Mouse (Mus musculus) neural tube, embryonic 12.5 days (tissue): ENCODE measurements around the gene Spdye4a. TPM values are rescaled to one million over a fixed set of nuclear protein-coding genes. Genes with fewer than 3 reads are reported as not detected.

Experiments
- ATAC-seq: fragments of 200-750 bp; cut with Nextera tagmentation; 2 replicates; pipeline ENCODE4 v1.8.0; 2017; ENCODE audit warnings: low read depth, mild to moderate bottlenecking, moderate TSS enrichment, moderate library complexity; ENCODE audit not compliant: low FRiP score
- H3K27ac ChIP-seq: fragments of 300-500 bp; sonication (generic); 2 replicates; pipeline ENCODE4 v1.5.1; 2016
- H3K27me3 ChIP-seq: fragments of 300-500 bp; sonication (generic); replicated peaks from 2 replicates; pipeline ENCODE4 v1.6.1; 2016; ENCODE audit warnings: mild to moderate bottlenecking
- H3K36me3 ChIP-seq: fragments of 300-500 bp; sonication (generic); 2 replicates; pipeline ENCODE4 v1.6.1; 2016; ENCODE audit warnings: mild to moderate bottlenecking
- H3K4me1 ChIP-seq: fragments of 300-500 bp; sonication (generic); 2 replicates; pipeline ENCODE4 v1.6.1; 2016
- H3K4me2 ChIP-seq: fragments of 300-500 bp; sonication (generic); replicated peaks from 2 replicates; pipeline ENCODE4 v1.6.1; 2016; ENCODE audit warnings: mild to moderate bottlenecking
- H3K4me3 ChIP-seq: fragments of 300-500 bp; sonication (generic); 2 replicates; pipeline ENCODE4 v1.5.1; 2016
- H3K9ac ChIP-seq: fragments of 300-500 bp; sonication (generic); 2 replicates; pipeline ENCODE4 v1.6.1; 2016; ENCODE audit warnings: mild to moderate bottlenecking
- H3K9me3 ChIP-seq: fragments of 300-500 bp; sonication (generic); 2 replicates; pipeline ENCODE4 v1.6.1; 2016; ENCODE audit warnings: mild to moderate bottlenecking
- WGBS: fragments of 180-500 bp; shearing (Covaris S2); methylation state at CpG from one replicate; pipeline ENCODE4 v1.1.7; 2016; 5-methylcytosine and 5-hydroxymethylcytosine counted together
- polyA plus RNA-seq: library from polyadenylated mRNA; unstranded; fragments of >200 nt; fragmentation: Nextera tagmentation; extraction: Ambion mirVana; gene quantifications from 2 replicates; pipeline ENCODE4 v1.2.1, GENCODE M21; 2016

Gene Spdye4a
- polyA plus RNA-seq, 1 experiment from 2014 or later: not detected

- Histone ChIP-seq H3K27ac (no peak overlapping the region), H3K27me3 (peaks cover 76% of the 10 kb centered on the region), H3K9me3 (no peaks in the 10 kb centered on the region), H3K4me1 (peaks cover 18% of the 10 kb centered on the region), H3K9ac (no peak overlapping the region), H3K4me3 (no peak overlapping the region), H3K4me2 (no peak overlapping the region), H3K36me3 (peaks cover 86% of the 10 kb centered on the region)
- no peak for ATAC-seq
- 75% methylated on average over 5 of the region's 5 CpGs for WGBS
Measured at GRCm38 (mm10) chr5:143255802-143256201, 29.1 kb upstream of the Spdye4a start.

DNA sequence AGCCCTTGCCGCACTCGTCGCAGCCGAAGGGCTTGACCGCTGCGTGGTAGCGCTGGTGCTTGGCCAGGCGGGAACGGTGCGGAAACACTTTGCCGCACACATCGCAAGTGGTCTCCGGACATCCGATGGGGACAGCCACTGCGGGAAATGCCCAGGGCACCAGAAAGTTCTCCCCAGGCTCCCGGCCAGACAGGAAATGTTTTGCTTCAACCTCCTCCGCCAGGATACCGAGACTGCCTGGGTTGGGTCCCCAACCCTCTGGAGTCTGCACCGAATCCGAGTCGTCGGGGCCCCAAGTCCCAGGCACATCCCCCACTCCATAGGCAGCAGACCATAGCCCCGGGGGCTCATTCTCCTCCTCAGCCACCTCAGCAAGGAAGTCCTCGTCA is 28.4 kb upstream of the Spdye4a start:
- 12% methylated on average over 24 of the region's 24 CpGs for WGBS
- peaks cover 76% of the 10 kb centered on the region for H3K27me3 ChIP-seq
- no peaks in the 10 kb centered on the region for H3K9me3 ChIP-seq
- no peak for ATAC-seq
- peaks cover 80% of the 10 kb centered on the region for H3K36me3 ChIP-seq
- peaks cover 18% of the 10 kb centered on the region for H3K4me1 ChIP-seq
- H3K4me2 ChIP-seq: peak overlapping the region; percentile 64
- no peak overlapping the region for H3K9ac ChIP-seq
- H3K4me3 ChIP-seq: 0 out of 2 replicates have a peak overlapping the region, but pooled peaks have one; percentile 31
- no peak overlapping the region for H3K27ac ChIP-seq

DNA sequence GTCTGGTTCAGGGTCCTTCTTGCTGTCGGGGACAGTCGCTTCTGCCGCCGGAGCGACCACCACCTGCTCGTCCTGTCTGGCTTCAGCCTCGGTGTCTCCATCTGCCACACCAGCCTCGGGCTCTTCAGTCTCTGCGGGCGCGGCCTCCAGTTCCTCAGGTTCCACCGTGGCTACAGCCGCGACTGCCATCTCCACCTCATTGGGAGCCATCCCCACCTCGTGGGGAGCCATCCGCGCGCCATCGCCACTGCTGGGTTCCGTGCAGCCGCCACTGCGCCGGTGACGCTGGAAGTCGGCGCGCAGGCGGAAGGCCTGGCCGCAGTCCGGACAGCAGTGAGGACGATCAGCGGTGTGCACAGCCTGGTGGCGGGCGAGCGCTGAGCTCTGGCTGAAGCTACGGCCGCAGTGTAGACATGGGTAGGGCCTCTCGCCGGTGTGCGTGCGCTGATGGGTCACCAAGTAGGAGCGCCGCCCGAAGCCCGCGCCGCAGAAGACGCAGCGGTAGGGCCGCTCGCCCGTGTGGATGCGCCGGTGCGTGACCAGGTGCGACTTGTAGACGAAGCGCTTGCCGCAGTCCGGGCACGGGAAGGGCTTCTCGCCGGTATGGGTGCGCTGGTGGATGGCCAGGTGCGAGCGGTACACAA is 27.9 kb upstream of the Spdye4a start:
- no peak for ATAC-seq
- H3K4me1 ChIP-seq: peaks cover 18% of the 10 kb centered on the region
- H3K27me3 ChIP-seq: peaks cover 76% of the 10 kb centered on the region
- H3K27ac ChIP-seq: no peak overlapping the region
- 0 out of 2 replicates have a peak overlapping the region, but pooled peaks have one; percentile 21 for H3K9ac ChIP-seq
- 6% methylated on average over 66 of the region's 66 CpGs for WGBS
- peaks cover 78% of the 10 kb centered on the region for H3K36me3 ChIP-seq
- H3K4me3 ChIP-seq: peak overlapping the region; percentile 31; the same call in 1 of the 2 replicates
- H3K9me3 ChIP-seq: no peaks in the 10 kb centered on the region
- H3K4me2 ChIP-seq: peak overlapping the region; percentile 64

GRCm38 (mm10) chr5:143253881-143254486 is 27.3 kb upstream of the Spdye4a start:
- ATAC-seq: no peak
- peak overlapping the region; percentile 31 for H3K4me3 ChIP-seq
- 4% methylated on average over 81 of the region's 81 CpGs for WGBS
- H3K27me3 ChIP-seq: peaks cover 76% of the 10 kb centered on the region
- H3K4me2 ChIP-seq: peak overlapping the region; percentile 64
- H3K4me1 ChIP-seq: peaks cover 18% of the 10 kb centered on the region
- H3K9ac ChIP-seq: 0 out of 2 replicates have a peak overlapping the region, but pooled peaks have one; percentile 17
- peaks cover 77% of the 10 kb centered on the region for H3K36me3 ChIP-seq
- H3K9me3 ChIP-seq: no peaks in the 10 kb centered on the region
- H3K27ac ChIP-seq: no peak overlapping the region

DNA sequence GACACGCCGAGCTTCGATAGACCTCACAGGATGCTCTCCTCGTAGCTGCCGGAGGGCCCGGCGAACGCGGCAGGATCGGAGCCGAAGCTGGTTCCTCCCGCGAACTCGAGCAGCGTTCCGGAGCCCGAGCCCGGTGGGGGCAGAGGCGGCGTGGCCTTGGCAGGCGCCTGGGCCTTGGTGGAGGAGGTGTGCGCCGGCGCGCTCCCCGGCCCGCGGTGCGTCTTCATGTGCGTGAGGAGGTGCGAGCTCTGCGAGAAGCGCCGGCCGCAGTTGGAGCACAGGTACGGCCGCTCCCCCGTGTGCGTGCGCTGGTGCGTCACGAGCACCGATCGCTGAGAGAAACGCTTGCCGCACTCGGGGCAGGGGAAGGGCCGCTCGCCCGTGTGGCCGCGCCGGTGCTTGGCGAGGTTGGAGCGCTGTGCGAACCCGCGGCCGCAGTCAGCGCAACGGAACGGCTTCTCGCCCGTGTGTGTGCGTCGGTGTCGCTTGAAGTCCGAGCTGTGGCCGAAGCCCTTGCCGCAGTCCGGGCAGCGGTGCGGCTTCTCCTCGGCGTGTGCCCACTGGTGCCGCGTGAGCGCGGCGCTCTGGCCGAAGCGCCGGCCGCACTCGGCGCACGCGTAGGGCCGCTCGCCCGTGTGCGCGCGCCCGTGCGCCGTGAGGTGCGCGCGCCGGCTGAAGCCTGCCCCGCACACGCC is 26.6 kb upstream of the Spdye4a start:
- peak overlapping the region; percentile 64 for H3K4me2 ChIP-seq
- 0 out of 2 replicates have a peak overlapping the region, but pooled peaks have one; percentile 17 for H3K9ac ChIP-seq
- H3K4me1 ChIP-seq: peaks cover 18% of the 10 kb centered on the region
- no peak for ATAC-seq
- H3K27ac ChIP-seq: no peak overlapping the region
- WGBS: 2% methylated on average over 103 of the region's 103 CpGs
- no peaks in the 10 kb centered on the region for H3K9me3 ChIP-seq
- peaks cover 72% of the 10 kb centered on the region for H3K27me3 ChIP-seq
- peaks cover 70% of the 10 kb centered on the region for H3K36me3 ChIP-seq
- H3K4me3 ChIP-seq: peak overlapping the region; percentile 31

DNA sequence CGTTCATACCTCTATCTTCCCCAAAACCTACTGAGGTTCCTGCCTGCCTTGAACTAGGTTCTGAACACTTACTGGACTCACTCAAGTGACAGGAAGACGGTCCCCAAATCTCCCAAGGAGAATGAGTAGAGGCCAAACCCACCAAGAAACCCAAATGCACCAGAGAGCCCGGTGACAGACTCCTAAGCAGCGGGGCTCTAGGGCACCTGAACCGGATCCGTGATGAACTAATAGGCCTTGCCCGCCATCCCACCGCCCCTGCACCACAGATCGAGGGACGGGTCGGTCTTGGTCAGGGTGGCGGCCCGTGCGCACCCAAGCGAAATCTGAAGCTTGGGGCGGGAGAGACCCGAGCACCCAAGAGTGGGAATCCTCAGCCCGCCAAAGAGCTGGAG is 26.1 kb upstream of the Spdye4a start:
- H3K9ac ChIP-seq: no peak overlapping the region
- no peak for ATAC-seq
- no peaks in the 10 kb centered on the region for H3K9me3 ChIP-seq
- 22% methylated on average over 18 of the region's 18 CpGs for WGBS
- H3K27ac ChIP-seq: no peak overlapping the region
- H3K36me3 ChIP-seq: peaks cover 71% of the 10 kb centered on the region
- H3K4me1 ChIP-seq: peaks cover 18% of the 10 kb centered on the region
- peaks cover 67% of the 10 kb centered on the region for H3K27me3 ChIP-seq
- H3K4me2 ChIP-seq: no peak overlapping the region; the same call in 1 of the 2 replicates
- 0 out of 2 replicates have a peak overlapping the region, but pooled peaks have one; percentile 31 for H3K4me3 ChIP-seq

DNA sequence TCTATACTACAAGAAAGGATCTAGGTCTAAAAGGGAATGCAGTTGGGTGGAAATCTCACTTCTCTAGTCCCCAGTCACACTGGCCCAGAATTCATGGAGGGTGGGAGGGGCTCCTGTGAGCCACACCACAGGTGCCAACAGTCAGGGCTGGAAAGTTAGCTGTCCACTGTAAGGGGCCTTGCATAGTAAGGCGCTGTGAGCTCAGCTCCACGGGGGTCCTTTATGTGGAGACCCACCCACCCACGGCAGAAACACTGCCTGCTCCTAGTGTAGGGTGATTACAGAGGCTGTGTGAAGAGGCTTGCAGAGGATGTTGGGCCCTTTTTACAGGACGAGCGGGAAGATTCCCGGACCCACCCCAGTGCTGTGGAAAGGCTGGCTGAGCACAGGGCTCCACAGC is 25.3 kb upstream of the Spdye4a start:
- H3K9ac ChIP-seq: no peak overlapping the region
- peaks cover 18% of the 10 kb centered on the region for H3K4me1 ChIP-seq
- H3K4me3 ChIP-seq: no peak overlapping the region
- peaks cover 60% of the 10 kb centered on the region for H3K27me3 ChIP-seq
- ATAC-seq: no peak
- H3K4me2 ChIP-seq: no peak overlapping the region
- peaks cover 72% of the 10 kb centered on the region for H3K36me3 ChIP-seq
- H3K9me3 ChIP-seq: no peaks in the 10 kb centered on the region
- WGBS: 45% methylated on average over 6 of the region's 6 CpGs
- H3K27ac ChIP-seq: no peak overlapping the region

GRCm38 (mm10) chr5:143244926-143245325 is 18.2 kb upstream of the Spdye4a start:
- Histone ChIP-seq H3K27ac (no peak overlapping the region), H3K9ac (no peak overlapping the region), H3K9me3 (no peaks in the 10 kb centered on the region), H3K27me3 (no peaks in the 10 kb centered on the region), H3K36me3 (peaks cover 91% of the 10 kb centered on the region), H3K4me3 (no peak overlapping the region), H3K4me2 (no peak overlapping the region), H3K4me1 (no peaks in the 10 kb centered on the region)
- no peak for ATAC-seq
- WGBS: 96% methylated on average over 26 of the region's 26 CpGs

DNA sequence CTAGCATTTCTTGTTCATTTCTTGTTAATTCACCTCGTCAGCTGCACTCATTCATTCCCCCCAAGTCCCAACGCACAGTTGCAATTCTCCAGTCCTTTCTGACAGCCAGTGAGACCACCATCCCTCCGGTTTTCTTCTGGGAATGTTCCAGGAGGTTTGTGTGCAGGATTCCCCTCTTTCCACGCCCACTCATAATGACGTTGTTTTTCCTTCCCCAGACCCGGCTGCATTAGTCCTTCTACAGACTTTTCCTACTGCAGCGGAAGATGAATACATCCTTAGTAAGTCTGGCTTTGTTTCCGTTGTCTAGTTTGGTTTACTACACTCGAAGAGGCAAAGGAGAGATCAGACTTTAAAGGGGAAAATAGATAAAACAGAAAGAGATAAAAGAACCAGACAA is 9.3 kb upstream of the Spdye4a start:
- ATAC-seq: no peak
- Histone ChIP-seq H3K4me1 (peaks cover 15% of the 10 kb centered on the region), H3K4me3 (peak overlapping the region; percentile 91), H3K9ac (peak overlapping the region; percentile 95), H3K27me3 (no peaks in the 10 kb centered on the region), H3K9me3 (no peaks in the 10 kb centered on the region), H3K4me2 (peak overlapping the region; percentile 81), H3K36me3 (peaks cover 32% of the 10 kb centered on the region), H3K27ac (no peak overlapping the region)
- 51% methylated on average over 9 of the region's 9 CpGs for WGBS

DNA sequence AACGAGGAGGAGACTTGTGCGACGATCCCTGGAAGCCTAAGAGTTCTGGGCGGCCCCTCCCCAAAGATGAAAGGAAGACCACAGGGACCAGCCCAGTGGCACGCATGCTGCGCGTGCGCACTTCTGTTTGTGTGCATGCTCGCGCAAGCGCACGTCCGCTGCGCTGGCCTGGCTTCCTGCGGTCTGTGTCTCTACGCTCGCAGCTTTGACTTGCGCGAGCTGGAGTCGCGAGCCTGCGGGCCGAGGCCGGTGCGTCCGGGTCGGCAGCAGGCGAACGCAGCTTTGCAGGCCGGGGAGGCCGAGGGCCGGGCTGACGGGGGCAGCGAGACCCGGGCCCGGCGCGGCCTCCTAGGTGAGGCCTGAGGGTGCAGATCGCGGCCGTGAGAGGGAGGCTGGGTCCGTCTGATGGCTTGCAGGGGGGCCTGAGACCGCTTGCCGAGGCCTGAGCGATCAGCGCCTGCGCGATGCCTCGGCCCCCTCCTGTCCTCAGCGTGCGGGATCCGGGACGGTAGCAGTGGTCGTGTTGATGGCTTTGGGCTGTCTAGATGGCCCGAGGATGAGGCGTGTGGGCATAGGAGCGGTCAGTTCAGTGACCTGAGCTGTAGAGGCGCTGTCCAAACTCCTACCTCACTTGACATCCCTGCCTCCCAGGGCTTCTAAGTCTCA is 8.5 kb upstream of the Spdye4a start, which contains the start of gene Zfp12:
Zfp12 (plus strand) TSS at position 136 of the 666 bp plus-strand sequence.
- H3K27me3 ChIP-seq: no peaks in the 10 kb centered on the region
- peak within 1 kb of the TSS; percentile 91 for H3K4me3 ChIP-seq
- under 1% methylated on average over 58 of the region's 58 CpGs for WGBS
- ATAC-seq: peak; percentile 98
- H3K9me3 ChIP-seq: no peaks in the 10 kb centered on the region
- H3K27ac ChIP-seq: peak within 1 kb of the TSS; percentile 95
- peaks cover 15% of the 10 kb centered on the region for H3K4me1 ChIP-seq
- peak within 1 kb of the TSS; percentile 95 for H3K9ac ChIP-seq
- peaks cover 23% of the 10 kb centered on the region for H3K36me3 ChIP-seq
- peak within 1 kb of the TSS; percentile 81 for H3K4me2 ChIP-seq

DNA sequence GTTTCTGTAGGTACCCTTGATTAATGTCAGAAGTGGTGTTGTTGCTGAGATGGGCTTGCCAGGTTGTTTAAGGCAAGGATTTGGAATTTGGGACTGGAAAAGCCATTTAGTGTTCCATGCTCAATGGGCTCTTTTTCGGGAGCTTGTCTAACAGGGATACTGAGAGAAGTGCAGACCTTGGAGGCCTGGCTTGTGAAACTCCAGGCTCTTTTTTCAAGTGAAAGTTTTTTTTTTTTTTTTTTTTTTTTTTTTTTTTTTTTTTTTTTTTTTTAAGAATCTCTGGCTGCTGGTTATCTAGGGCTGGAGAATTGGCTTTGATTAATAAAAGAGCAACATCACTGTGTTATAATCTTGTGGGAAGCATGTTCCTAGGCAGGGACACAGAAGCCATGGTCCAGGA is 4.4 kb downstream of the Spdye4a start:
- Histone ChIP-seq H3K27ac (no peak overlapping the region), H3K9ac (no peak overlapping the region), H3K4me3 (no peak overlapping the region), H3K36me3 (no peaks in the 10 kb centered on the region), H3K4me2 (no peak overlapping the region), H3K4me1 (no peaks in the 10 kb centered on the region), H3K9me3 (no peaks in the 10 kb centered on the region), H3K27me3 (no peaks in the 10 kb centered on the region)
- 68% methylated on average over 1 of the region's 1 CpGs for WGBS
- no peak for ATAC-seq

GRCm38 (mm10) chr5:143220996-143221395 is 5.7 kb downstream of the Spdye4a start:
- Histone ChIP-seq H3K36me3 (no peaks in the 10 kb centered on the region), H3K4me3 (no peak overlapping the region), H3K4me1 (no peaks in the 10 kb centered on the region), H3K27me3 (no peaks in the 10 kb centered on the region), H3K4me2 (no peak overlapping the region), H3K27ac (no peak overlapping the region), H3K9ac (no peak overlapping the region), H3K9me3 (no peaks in the 10 kb centered on the region)
- 81% methylated on average over 5 of the region's 5 CpGs for WGBS
- ATAC-seq: no peak
